Mouse (Mus musculus): Measurements from ENCODE around the gene Tmem267.
"Not testable (repeated sequence)": the region's sequence is repeated elsewhere in the genome, so short reads cannot be mapped to it uniquely, and the experiment has no call there.

Gene Tmem267

GRCm38 (mm10) chr13:119618841-119619240 is 131.0 kb downstream of the Tmem267 start:
- DNase-seq (ENCODE audit: low spot score): no peak

- DNase-seq (ENCODE audit: low spot score): no peak
Measured at GRCm38 (mm10) chr13:119619735-119620134, 131.9 kb downstream of the Tmem267 start.

- no peak for DNase-seq (ENCODE audit: low spot score)
Measured at GRCm38 (mm10) chr13:119623634-119624033, 135.8 kb downstream of the Tmem267 start, which contains the start of gene Ccl28. Gene Ccl28, plus strand, starts transcription at chr13:119623819.

- DNase-seq (ENCODE audit: low spot score): not testable (repeated sequence)
Measured at GRCm38 (mm10) chr13:119625952-119626351, 138.1 kb downstream of the Tmem267 start.

GRCm38 (mm10) chr13:119631482-119632155 is 143.8 kb downstream of the Tmem267 start:
- DNase-seq (ENCODE audit: low spot score): peak; percentile 86

GRCm38 (mm10) chr13:119632156-119632548 is 144.3 kb downstream of the Tmem267 start:
- DNase-seq (ENCODE audit: low spot score): no peak

- DNase-seq (ENCODE audit: low spot score): no peak
Measured at GRCm38 (mm10) chr13:119635496-119635895, 147.7 kb downstream of the Tmem267 start.

- no peak for DNase-seq (ENCODE audit: low spot score)
Measured at GRCm38 (mm10) chr13:119637837-119638236, 150.0 kb downstream of the Tmem267 start.

GRCm38 (mm10) chr13:119638449-119638848 is 150.6 kb downstream of the Tmem267 start:
- no peak for DNase-seq (ENCODE audit: low spot score)

GRCm38 (mm10) chr13:119639302-119639701 is 151.5 kb downstream of the Tmem267 start:
- no peak for DNase-seq (ENCODE audit: low spot score)

GRCm38 (mm10) chr13:119640504-119640903 is 152.7 kb downstream of the Tmem267 start:
- DNase-seq (ENCODE audit: low spot score): peak; percentile 14

GRCm38 (mm10) chr13:119641145-119641544 is 153.3 kb downstream of the Tmem267 start:
- DNase-seq (ENCODE audit: low spot score): no peak

- DNase-seq (ENCODE audit: low spot score): no peak
Measured at GRCm38 (mm10) chr13:119644769-119645168, 156.9 kb downstream of the Tmem267 start.

GRCm38 (mm10) chr13:119646511-119646910 is 158.7 kb downstream of the Tmem267 start:
- DNase-seq (ENCODE audit: low spot score): no peak

GRCm38 (mm10) chr13:119648891-119649698 is 161.3 kb downstream of the Tmem267 start:
- peak; percentile 50 for DNase-seq (ENCODE audit: low spot score)

- DNase-seq (ENCODE audit: low spot score): no peak
Measured at GRCm38 (mm10) chr13:119649699-119650046, 161.8 kb downstream of the Tmem267 start.

GRCm38 (mm10) chr13:119654734-119655133 is 166.9 kb downstream of the Tmem267 start:
- no peak for DNase-seq (ENCODE audit: low spot score)

GRCm38 (mm10) chr13:119656246-119656645 is 168.4 kb downstream of the Tmem267 start:
- DNase-seq (ENCODE audit: low spot score): no peak

- DNase-seq (ENCODE audit: low spot score): no peak
Measured at GRCm38 (mm10) chr13:119656846-119657416, 169.1 kb downstream of the Tmem267 start.

All from layer of hippocampus, adult 11-12 months (tissue).